Mouse (Mus musculus): ENCODE results near the gene Gbp10.
"Not testable (repeated sequence)": the region's sequence is repeated elsewhere in the genome, so short reads cannot be mapped to it uniquely, and the experiment has no call there.

Gene Gbp10

GRCm38 (mm10) chr5:105239483-105240047 lies at the start of gene Gbp10:
Gene Gbp10, minus strand, starts transcription at chr5:105239533.
- not testable (repeated sequence) for DNase-seq (ENCODE audit: low spot score in 2 of 2)

GRCm38 (mm10) chr5:105260673-105261072 lies 21.3 kb upstream of the Gbp10 start:
- not testable (repeated sequence) for DNase-seq (ENCODE audit: low spot score in 2 of 2)

GRCm38 (mm10) chr5:105252491-105252890 lies 13.2 kb upstream of the Gbp10 start:
- no peak for DNase-seq (ENCODE audit: low spot score in 2 of 2)

- not testable (repeated sequence) for DNase-seq (ENCODE audit: low spot score in 2 of 2)
Measured at GRCm38 (mm10) chr5:105244741-105245140, 5.4 kb upstream of the Gbp10 start.

GRCm38 (mm10) chr5:105240982-105241381 lies 1.6 kb upstream of the Gbp10 start:
- DNase-seq (ENCODE audit: low spot score in 2 of 2), result not testable (repeated sequence)

GRCm38 (mm10) chr5:105238402-105238801 lies 931 bp downstream of the Gbp10 start:
- not testable (repeated sequence) for DNase-seq (ENCODE audit: low spot score in 2 of 2)

- not testable (repeated sequence) for DNase-seq (ENCODE audit: low spot score in 2 of 2)
Measured at GRCm38 (mm10) chr5:105236040-105236439, 3.3 kb downstream of the Gbp10 start.

- DNase-seq (ENCODE audit: low spot score in 2 of 2), result not testable (repeated sequence)
Measured at GRCm38 (mm10) chr5:105208957-105209356, 30.4 kb downstream of the Gbp10 start.

- not testable (repeated sequence) for DNase-seq (ENCODE audit: low spot score in 2 of 2)
Measured at GRCm38 (mm10) chr5:105200791-105201355, 38.5 kb downstream of the Gbp10 start.

GRCm38 (mm10) chr5:105199149-105199548 lies 40.2 kb downstream of the Gbp10 start:
- DNase-seq (ENCODE audit: low spot score in 2 of 2), result not testable (repeated sequence)

- DNase-seq (ENCODE audit: low spot score in 2 of 2), result not testable (repeated sequence)
Measured at GRCm38 (mm10) chr5:105197915-105198560, 41.3 kb downstream of the Gbp10 start.

GRCm38 (mm10) chr5:105196308-105196707 lies 43.0 kb downstream of the Gbp10 start:
- not testable (repeated sequence) for DNase-seq (ENCODE audit: low spot score in 2 of 2)

- not testable (repeated sequence) for DNase-seq (ENCODE audit: low spot score in 2 of 2)
Measured at GRCm38 (mm10) chr5:105192536-105192935, 46.8 kb downstream of the Gbp10 start.

- no peak for DNase-seq (ENCODE audit: low spot score in 2 of 2)
Measured at GRCm38 (mm10) chr5:105181446-105181845, 57.9 kb downstream of the Gbp10 start.
